Mouse (Mus musculus) heart, adult 18-20 months (tissue): ENCODE results near the gene Igfbp5. TPM values are rescaled to one million over a fixed set of nuclear protein-coding genes. Genes with fewer than 3 reads are reported as not detected.

Source experiments
- DNase-seq, 2 experiments: peaks; one replicate each; pipeline ENCODE4 v3.0.0; 2021 to 2022; ENCODE audit warnings: mixed read lengths in 1 of 2
- total RNA-seq, 2 experiments: library from RNA; stranded (reverse); gene quantifications; 2 replicates each; pipeline ENCODE4 v1.2.3; 2021

Gene Igfbp5
- total RNA-seq, 2 experiments from 2014 or later, result 80.7 to 123 TPM

DNA sequence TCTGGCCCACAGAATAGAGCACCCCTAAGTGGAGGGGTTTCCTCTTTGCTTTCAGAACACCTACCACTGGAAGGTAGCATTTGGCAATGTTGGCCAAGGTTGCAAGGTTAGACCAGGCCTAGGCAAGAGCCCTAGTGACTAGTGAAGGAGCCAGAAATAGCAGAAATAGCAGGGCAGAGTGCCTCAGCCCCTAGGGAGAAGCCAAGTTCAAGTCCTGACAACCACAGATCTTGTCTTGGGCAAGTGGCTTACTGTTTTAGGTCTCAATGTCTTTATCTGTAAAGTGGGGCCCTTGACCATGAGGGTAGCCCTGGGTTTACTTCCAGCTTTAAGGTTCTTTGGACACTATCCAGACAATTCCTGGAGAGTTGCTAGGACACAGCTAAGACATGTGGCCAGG is 5.4 kb downstream of the Igfbp5 start:
- no peak for DNase-seq

GRCm38 (mm10) chr1:72868429-72869215 is 6.1 kb downstream of the Igfbp5 start:
- DNase-seq, result no peak

GRCm38 (mm10) chr1:72867346-72867745 is 7.3 kb downstream of the Igfbp5 start:
- DNase-seq, result peak in 1 of 2 experiments; percentile 41

DNA sequence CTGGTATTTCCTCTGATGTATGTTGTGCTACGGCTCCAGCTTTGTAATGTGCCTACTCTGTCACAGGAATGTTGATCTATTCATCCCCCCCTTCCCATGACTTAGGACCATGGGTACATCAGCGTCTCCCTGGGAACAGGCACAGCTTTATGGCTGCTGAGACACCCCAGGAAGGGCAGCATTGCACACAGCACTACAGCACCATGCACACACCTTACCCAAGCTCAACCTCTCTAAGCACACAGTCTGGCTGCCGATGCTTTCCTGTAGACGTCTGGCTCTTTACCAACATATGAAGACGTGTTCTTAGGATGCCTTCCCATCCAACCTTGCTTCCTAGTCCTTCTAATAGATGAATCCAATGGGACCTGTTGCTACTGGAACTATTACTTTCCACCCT is 8.3 kb downstream of the Igfbp5 start:
- DNase-seq, result no peak

- DNase-seq, result peak; percentile 65 to 88
Observed at GRCm38 (mm10) chr1:72865900-72866299, 8.8 kb downstream of the Igfbp5 start.

GRCm38 (mm10) chr1:72864272-72864671 is 10.4 kb downstream of the Igfbp5 start:
- DNase-seq, result no peak

- no peak for DNase-seq
Observed at GRCm38 (mm10) chr1:72863692-72864091, 11.0 kb downstream of the Igfbp5 start.

GRCm38 (mm10) chr1:72862248-72862647 is 12.4 kb downstream of the Igfbp5 start:
- no peak for DNase-seq

- no peak for DNase-seq
Observed at GRCm38 (mm10) chr1:72861702-72862101, 13.0 kb downstream of the Igfbp5 start.

GRCm38 (mm10) chr1:72860502-72860901 is 14.2 kb downstream of the Igfbp5 start:
- DNase-seq, result no peak

GRCm38 (mm10) chr1:72859963-72860362 is 14.7 kb downstream of the Igfbp5 start:
- no peak for DNase-seq

DNA sequence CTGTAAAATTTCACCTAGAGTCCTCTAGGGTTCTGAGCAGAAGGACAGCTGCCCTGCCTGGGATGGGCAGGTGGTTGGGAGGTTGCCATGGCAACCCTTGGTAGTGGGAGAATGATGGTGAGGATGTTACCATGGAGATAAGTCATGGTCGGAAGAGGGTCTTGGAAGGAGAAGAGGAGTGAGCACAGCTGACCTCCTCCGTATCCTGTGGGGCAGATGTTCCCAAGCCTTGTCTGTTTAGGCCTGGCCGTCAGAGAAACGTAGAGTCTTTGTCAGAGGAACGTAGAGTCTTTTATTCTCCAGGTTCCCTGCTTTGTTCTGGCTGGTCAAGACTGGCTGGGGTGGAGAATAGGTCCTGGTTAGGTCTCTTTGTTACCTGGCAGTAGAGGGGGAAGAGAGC is 15.8 kb downstream of the Igfbp5 start:
- no peak for DNase-seq

DNA sequence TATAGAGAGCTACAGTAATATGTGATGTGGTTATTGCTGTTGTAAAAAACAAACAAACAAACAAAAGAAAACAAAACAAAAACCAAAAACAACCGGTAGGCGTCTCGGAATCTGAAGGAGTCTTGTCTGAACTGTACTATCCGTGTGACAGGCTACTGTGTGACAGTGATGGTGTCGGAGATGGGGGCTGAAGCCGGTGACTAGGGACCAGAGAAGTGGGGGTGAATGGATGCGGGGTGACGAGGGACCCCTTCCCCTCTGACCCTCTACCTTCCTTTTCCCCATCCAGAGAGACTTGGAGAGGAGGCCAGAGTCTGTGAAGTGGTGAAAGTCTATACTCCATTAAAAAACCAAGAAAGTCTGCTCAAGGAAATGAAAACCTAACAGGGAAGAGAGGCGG is 16.4 kb downstream of the Igfbp5 start:
- DNase-seq, result no peak

- no peak for DNase-seq
Observed at GRCm38 (mm10) chr1:72857631-72858030, 17.1 kb downstream of the Igfbp5 start.

- no peak for DNase-seq
Observed at GRCm38 (mm10) chr1:72857142-72857541, 17.5 kb downstream of the Igfbp5 start.

DNA sequence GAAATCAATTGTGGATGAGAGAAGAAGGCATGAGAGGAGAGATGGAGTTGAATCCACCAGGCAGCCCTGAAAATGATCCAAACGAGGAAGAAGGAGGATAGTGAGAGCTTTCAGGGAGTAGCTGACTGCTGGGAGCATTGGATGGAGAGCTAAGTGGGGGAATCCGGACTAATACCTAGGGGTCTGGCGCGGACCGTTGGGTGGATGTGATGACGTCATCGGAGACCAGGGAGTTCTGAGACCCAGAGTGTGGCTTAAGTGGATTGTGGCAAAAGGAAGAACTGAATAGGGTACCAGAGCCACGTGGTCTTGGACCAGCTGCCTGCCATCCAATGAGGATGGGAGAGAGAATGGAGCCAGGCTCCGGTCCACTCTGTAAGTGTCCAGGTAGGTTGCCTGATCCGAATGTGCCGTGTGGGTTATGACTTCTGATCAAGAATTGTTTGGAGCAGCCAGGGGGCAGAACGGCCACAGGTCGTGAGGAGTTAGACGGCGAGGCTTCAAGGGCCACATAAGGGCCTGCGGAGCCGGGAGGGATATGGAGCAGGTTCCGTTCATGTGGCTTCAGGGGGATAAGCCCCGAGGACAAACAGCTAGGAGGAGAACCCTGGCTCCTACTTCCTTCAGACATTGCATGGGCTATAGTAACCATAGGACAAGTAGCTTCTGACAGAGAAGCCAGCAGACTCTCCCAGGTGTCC is 18.3 kb downstream of the Igfbp5 start:
- DNase-seq, result no peak

- DNase-seq, result no peak
Observed at GRCm38 (mm10) chr1:72855729-72856128, 19.0 kb downstream of the Igfbp5 start.

DNA sequence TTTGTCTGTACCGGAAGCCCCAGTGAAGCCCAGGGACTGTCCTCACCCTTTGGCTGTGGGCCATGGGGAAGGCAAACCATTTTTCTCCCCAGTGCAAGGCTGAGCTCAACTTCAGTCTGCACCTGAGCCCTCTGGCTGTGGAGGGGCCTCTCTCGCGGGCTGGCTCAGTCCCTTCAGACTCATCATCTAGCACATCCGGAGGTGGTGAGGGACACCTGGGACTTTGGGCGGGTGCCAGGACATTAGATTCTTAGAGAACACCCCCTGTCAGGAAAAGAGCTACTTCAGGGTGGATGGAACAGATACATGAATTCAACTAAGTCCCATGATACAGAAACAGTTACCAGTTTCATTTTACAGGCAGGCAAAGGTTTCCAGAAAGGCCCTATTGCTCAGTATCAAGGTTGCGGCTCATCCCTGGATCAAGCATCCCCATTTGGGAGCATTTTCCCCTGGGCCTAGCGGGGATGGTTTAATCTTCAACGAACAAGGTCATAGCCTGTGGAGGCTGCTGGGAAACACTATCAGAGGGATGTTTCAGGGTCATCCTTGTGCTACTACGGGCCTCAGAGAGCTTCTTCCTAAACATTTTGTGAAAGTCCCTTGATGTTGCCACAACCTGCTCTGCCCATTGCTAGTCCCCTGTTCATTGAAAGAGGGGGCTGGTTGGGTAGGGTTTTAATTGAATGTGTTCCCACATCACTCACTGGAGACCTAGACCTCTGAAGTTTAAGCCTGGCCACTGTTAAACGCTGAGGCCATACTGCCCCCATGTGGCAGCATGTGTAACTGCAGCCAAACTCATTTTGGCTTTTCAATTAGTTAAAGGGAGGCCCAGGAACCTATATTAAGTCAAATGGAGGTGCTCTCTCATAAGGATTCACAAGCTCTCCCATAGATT is 20.1 kb downstream of the Igfbp5 start:
- DNase-seq, result peak in 1 of 2 experiments; percentile 70

- DNase-seq, result no peak
Observed at GRCm38 (mm10) chr1:72853759-72854158, 20.9 kb downstream of the Igfbp5 start.

- DNase-seq, result no peak
Observed at GRCm38 (mm10) chr1:72849037-72849436, 25.6 kb downstream of the Igfbp5 start.

- no peak for DNase-seq
Observed at GRCm38 (mm10) chr1:72847849-72848380, 26.8 kb downstream of the Igfbp5 start.

- DNase-seq, result no peak
Observed at GRCm38 (mm10) chr1:72844675-72845074, 30.0 kb downstream of the Igfbp5 start.
